Mouse (Mus musculus): ENCODE measurements at regions not wholly inside any gene's neighbourhood (a gene's known extent, or its start where the extent isn't known, plus 50 kb on each side); places are given as distances from the start of the nearest gene placed in this dataset.
A peak's percentile ranks its signal among the peaks of the same experiment; 100 is the strongest.

DNA sequence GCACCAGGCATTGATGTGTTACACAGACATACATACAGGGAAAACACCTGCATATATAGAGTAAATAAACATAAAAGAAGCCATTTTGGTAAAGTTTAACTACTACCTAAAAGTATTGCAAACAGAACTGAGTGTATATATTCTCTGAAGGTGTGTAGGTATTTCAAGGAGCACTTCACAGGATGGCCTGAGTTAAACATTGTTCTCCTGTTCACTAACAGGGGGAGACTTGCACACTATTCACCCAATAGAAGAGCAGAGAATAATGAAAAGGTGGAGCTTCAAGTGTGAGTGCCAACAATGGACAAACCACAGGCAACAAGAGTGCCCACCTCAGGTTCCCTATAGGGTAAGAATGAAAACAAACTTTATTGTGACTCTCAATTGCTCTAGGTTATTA, 347.7 kb downstream of the Oca2 start:
- Histone ChIP-seq H3K9ac (ENCODE audit: low read depth, low read length) (no peak overlapping the region), H3K9me3 (ENCODE audit: control insufficient read depth, low read length) (no peaks in the 10 kb centered on the region), H3K27ac (ENCODE audit: low read depth, low read length) (no peak overlapping the region), H3K36me3 (ENCODE audit: control insufficient read depth, insufficient read depth, low read length) (no peaks in the 10 kb centered on the region), H3K27me3 (ENCODE audit: control insufficient read depth, insufficient read depth, low read length) (no peaks in the 10 kb centered on the region), H3K4me3 (ENCODE audit: low read depth, low read length) (no peak overlapping the region), H3K4me2 (replicated peaks; ENCODE audit: low read depth, low read length) (no peak overlapping the region), H3K4me1 (replicated peaks; ENCODE audit: control insufficient read depth, insufficient read depth, low read length) (no peaks in the 10 kb centered on the region)
- ATAC-seq (ENCODE audit: low FRiP score) (no peak), DNase-seq (ENCODE audit: low spot score) (no peak)

DNA sequence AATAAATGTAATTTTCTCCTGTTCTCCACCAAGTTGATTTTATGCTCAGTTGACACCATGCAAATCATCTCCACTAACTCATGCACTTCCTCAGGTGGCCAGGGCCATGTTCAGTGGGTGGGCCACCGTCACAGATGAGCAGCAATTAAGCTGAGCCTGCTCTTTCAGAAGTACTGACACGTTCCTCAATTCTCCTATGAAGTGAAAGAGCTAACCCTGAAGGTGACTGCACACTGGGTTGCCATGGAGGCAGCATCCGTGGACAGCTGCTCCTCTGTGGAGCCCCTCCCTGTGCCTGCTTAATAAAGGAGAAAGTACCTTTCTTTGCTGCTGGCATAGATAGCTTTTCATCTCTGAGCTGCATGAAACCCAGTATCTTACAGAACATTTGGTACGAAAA, 351.3 kb downstream of the Oca2 start:
- H3K9me3 ChIP-seq (ENCODE audit: control insufficient read depth, low read length) = no peaks in the 10 kb centered on the region
- no peak overlapping the region for H3K4me3 ChIP-seq (ENCODE audit: low read depth, low read length)
- no peak overlapping the region for H3K27ac ChIP-seq (ENCODE audit: low read depth, low read length)
- H3K27me3 ChIP-seq (ENCODE audit: control insufficient read depth, insufficient read depth, low read length) = no peaks in the 10 kb centered on the region
- no peaks in the 10 kb centered on the region for H3K4me1 ChIP-seq (replicated peaks; ENCODE audit: control insufficient read depth, insufficient read depth, low read length)
- no peak overlapping the region for H3K4me2 ChIP-seq (replicated peaks; ENCODE audit: low read depth, low read length)
- no peaks in the 10 kb centered on the region for H3K36me3 ChIP-seq (ENCODE audit: control insufficient read depth, insufficient read depth, low read length)
- H3K9ac ChIP-seq (ENCODE audit: low read depth, low read length) = no peak overlapping the region
- DNase-seq (ENCODE audit: low spot score) (peak; percentile 12), ATAC-seq (ENCODE audit: low FRiP score) (peak; percentile 74)
- 30% methylated on average over 4 of the region's 4 CpGs for WGBS

DNA sequence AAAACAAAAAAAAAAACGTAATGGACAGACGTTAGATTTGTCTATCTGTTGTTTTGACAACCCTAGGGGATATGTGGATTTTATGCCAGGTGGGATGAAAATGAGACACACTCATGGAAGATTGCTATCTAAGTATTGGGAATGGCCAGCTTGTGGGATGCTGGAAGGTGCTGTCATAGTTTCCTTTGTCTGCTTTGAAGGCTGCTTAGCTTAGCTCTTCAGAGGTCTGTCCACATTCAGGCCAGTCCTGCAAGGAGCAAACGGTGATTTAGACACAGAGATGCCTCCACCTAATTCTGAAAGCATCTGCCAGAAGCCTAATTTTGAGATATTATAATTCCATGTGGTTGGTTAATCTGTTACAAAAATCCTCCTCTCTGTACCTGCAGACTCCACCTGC, 351.8 kb downstream of the Oca2 start:
- ATAC-seq (ENCODE audit: low FRiP score) (no peak), DNase-seq (ENCODE audit: low spot score) (no peak)
- H3K27me3 ChIP-seq (ENCODE audit: control insufficient read depth, insufficient read depth, low read length) = no peaks in the 10 kb centered on the region
- no peak overlapping the region for H3K27ac ChIP-seq (ENCODE audit: low read depth, low read length)
- H3K9me3 ChIP-seq (ENCODE audit: control insufficient read depth, low read length) = no peaks in the 10 kb centered on the region
- 58% methylated on average over 3 of the region's 3 CpGs for WGBS
- no peaks in the 10 kb centered on the region for H3K4me1 ChIP-seq (replicated peaks; ENCODE audit: control insufficient read depth, insufficient read depth, low read length)
- H3K36me3 ChIP-seq (ENCODE audit: control insufficient read depth, insufficient read depth, low read length) = no peaks in the 10 kb centered on the region
- H3K9ac ChIP-seq (ENCODE audit: low read depth, low read length) = no peak overlapping the region
- no peak overlapping the region for H3K4me2 ChIP-seq (replicated peaks; ENCODE audit: low read depth, low read length)
- no peak overlapping the region for H3K4me3 ChIP-seq (ENCODE audit: low read depth, low read length)

DNA sequence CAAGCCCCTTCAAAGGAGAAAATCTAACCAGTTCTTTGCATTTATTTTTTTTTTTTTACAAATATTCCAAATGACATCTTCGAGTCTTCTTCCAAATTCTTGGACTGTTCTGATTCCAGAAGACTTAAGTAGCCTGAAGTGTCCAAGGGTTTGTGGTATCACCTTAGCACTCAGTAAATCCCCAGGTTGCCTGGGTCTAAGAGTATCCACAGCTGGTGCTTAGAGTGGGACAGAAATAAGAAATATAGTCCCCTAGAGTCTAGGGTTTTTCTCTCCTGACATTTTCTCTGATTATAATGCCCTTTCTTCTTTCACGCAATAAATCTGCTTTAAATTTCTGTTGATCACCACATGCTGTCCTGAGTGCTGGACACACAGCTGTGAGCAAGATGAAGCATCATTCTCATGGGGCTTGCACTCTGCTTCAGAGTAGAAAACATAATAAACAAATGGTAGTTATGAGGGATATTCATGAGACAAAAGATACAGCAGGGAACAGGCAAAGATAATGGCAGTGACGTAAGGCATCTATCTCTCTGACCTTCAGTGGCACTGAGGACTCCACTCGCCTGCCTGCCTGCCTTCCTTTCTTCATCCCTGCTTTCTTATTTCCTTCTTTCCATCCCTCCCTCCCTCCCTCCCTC, 358.5 kb downstream of the Oca2 start:
- ATAC-seq (ENCODE audit: low FRiP score) (peak; percentile 78), DNase-seq (ENCODE audit: low spot score) (no peak)
- H3K27ac ChIP-seq (ENCODE audit: low read depth, low read length) = no peak overlapping the region

More for the DNA sequence above, 358.5 kb downstream of the Oca2 start:
- no peaks in the 10 kb centered on the region for H3K27me3 ChIP-seq (ENCODE audit: control insufficient read depth, insufficient read depth, low read length)
- no peaks in the 10 kb centered on the region for H3K9me3 ChIP-seq (ENCODE audit: control insufficient read depth, low read length)
- 52% methylated on average over 4 of the region's 4 CpGs for WGBS
- H3K36me3 ChIP-seq (ENCODE audit: control insufficient read depth, insufficient read depth, low read length) = no peaks in the 10 kb centered on the region
- no peak overlapping the region for H3K4me2 ChIP-seq (replicated peaks; ENCODE audit: low read depth, low read length)
- no peaks in the 10 kb centered on the region for H3K4me1 ChIP-seq (replicated peaks; ENCODE audit: control insufficient read depth, insufficient read depth, low read length)
- H3K4me3 ChIP-seq (ENCODE audit: low read depth, low read length) = no peak overlapping the region
- no peak overlapping the region for H3K9ac ChIP-seq (ENCODE audit: low read depth, low read length)
